1 mouse cellular context compared by ENCODE assay signal in the genomic region with DNA sequence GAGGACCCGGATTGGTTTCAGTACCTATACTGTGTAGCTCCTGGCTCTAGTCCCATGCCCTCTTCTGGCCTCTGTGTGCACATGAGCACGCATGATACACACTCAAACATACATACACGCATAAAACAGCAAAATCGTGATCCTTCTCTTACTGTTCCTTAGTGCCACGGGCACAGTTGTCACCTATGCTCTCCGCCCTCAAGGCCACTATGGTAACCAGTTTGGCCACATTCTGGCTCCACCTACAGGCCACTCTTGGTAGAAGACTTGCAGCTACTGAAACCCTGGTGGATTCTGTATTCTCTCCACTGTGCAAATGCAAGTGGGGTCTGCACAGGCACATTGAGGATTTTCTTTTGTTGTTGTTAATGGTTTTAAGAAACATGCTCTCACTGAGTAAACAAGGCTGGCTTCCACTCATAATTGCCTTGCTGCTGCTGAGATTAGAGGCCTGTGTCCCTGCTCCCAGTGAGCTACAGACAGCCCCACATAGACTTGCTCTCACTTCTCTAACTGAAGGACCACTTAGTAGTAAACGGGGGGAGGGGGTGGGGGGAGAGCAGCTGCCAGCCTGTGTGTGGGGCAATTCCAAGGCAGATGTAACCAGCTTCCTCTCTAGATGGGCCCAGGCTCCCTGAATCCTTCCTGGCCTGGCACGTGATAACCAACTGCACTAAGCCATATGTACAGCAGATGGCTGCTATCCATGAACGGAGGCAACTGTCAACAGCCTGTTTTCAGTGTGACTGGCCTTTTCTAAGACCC.
TF ChIP-seq lines count a peak whose summit lies in the region.

No protein-coding gene starts in this region.

TF ChIP-seq in CH12.LX, 34 proteins besides CTCF, POLR2A, EP300 and RAD21:
- TF ChIP-seq JUN (IDR thresholded peaks at IDR 0.05; ENCODE audit: insufficient read depth, low read depth, low read length) (no peak), MAX (IDR thresholded peaks at IDR 0.05; ENCODE audit: low read length) (0 out of 2 replicates have a peak, but pooled peaks have one; percentile 25), IRF4 (IDR thresholded peaks at IDR 0.05; ENCODE audit: low read depth, low read length) (peak; percentile 41; the same call in 1 of the 2 replicates), SMC3 (IDR thresholded peaks at IDR 0.05; ENCODE audit: low read depth, low read length) (peak; percentile 78), BHLHE40 (IDR thresholded peaks at IDR 0.05; ENCODE audit: low read depth, low read length) (no peak), ZC3H11A (IDR thresholded peaks at IDR 0.05; ENCODE audit: low read depth, low read length) (0 out of 2 replicates have a peak, but pooled peaks have one; percentile 17)
